Mouse (Mus musculus) neural tube, embryonic 11.5 days (tissue): ENCODE results near the gene Cass4. TPM values are rescaled to one million over a fixed set of nuclear protein-coding genes. Genes with fewer than 3 reads are reported as not detected.

Source experiments
- ATAC-seq: fragments of 200-750 bp; cut with Nextera tagmentation; 2 replicates; pipeline ENCODE4 v1.8.0; 2017; ENCODE audit warnings: moderate number of reproducible peaks, mild to moderate bottlenecking, moderate TSS enrichment, moderate library complexity; ENCODE audit not compliant: insufficient read depth, low FRiP score, low TSS enrichment
- DNase-seq: peaks from one replicate; pipeline ENCODE4 v3.0.0-alpha.2; 2015; ENCODE audit warnings: low spot score
- H3K27ac ChIP-seq: fragments of 300-500 bp; sonication (generic); 2 replicates; pipeline ENCODE4 v1.5.1; 2014; ENCODE audit warnings: low read depth, mild to moderate bottlenecking, low read length
- H3K27me3 ChIP-seq: fragments of 300-500 bp; sonication (generic); 2 replicates; pipeline ENCODE4 v1.6.1; 2014; ENCODE audit warnings: mild to moderate bottlenecking, low read length, mixed read lengths; ENCODE audit not compliant: control insufficient read depth, insufficient read depth
- H3K36me3 ChIP-seq: fragments of 300-500 bp; sonication (generic); 2 replicates; pipeline ENCODE4 v1.6.1; 2014; ENCODE audit warnings: mild to moderate bottlenecking, low read length, moderate library complexity, mixed read lengths; ENCODE audit not compliant: control insufficient read depth, insufficient read depth
- H3K4me1 ChIP-seq: fragments of 300-500 bp; sonication (generic); 2 replicates; pipeline ENCODE4 v1.6.1; 2014; ENCODE audit warnings: low read length, mixed read lengths; ENCODE audit not compliant: control insufficient read depth, insufficient read depth
- H3K4me2 ChIP-seq: fragments of 300-500 bp; sonication (generic); 2 replicates; pipeline ENCODE4 v1.6.1; 2014; ENCODE audit warnings: low read depth, mild to moderate bottlenecking, moderate library complexity
- H3K4me3 ChIP-seq: fragments of 300-500 bp; sonication (generic); 2 replicates; pipeline ENCODE4 v1.5.1; 2014; ENCODE audit warnings: low read depth, low read length
- H3K9ac ChIP-seq: fragments of 300-500 bp; sonication (generic); 2 replicates; pipeline ENCODE4 v1.6.1; 2014; ENCODE audit warnings: mild to moderate bottlenecking, low read length
- H3K9me3 ChIP-seq: fragments of 300-500 bp; sonication (generic); 2 replicates; pipeline ENCODE4 v1.6.1; 2016; ENCODE audit warnings: low read length; ENCODE audit not compliant: control insufficient read depth
- WGBS: fragments of 180-500 bp; shearing (Covaris S2); extraction: QIAGEN DNeasy Blood & Tissue Kit; methylation state at CpG from one replicate; pipeline ENCODE4 v1.1.7; 2014; 5-methylcytosine and 5-hydroxymethylcytosine counted together
- polyA plus RNA-seq: library from polyadenylated mRNA; unstranded; fragments of >200 nt; fragmentation: Nextera tagmentation; extraction: Ambion mirVana; gene quantifications from 2 replicates; pipeline ENCODE4 v1.2.1, GENCODE M21; 2014

Cass4 gene
- polyA plus RNA-seq, 1 experiment from 2014 or later = 0.36 TPM

DNA sequence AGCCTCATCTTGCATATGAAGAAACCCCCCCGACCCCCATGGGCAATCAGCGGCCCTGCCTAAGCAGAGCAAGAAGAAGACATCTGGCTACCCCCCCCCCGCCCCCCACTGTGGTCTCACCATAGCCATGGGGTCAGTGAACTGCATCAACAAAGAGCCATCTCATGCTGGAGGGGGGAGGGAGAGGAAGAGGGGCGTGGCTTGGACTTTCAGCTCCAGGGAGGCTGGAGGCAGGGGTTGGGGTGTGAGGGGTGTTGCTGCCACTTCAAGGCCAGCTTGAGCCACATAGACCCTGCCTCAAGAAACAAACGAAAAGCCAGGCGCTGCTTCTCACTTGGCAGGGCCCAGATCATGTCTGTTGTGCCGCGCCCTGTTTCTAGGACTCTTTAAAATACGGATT lies 2.4 kb downstream of the Cass4 start:
- peak; percentile 27 for DNase-seq
- Histone ChIP-seq H3K4me3 (no peak overlapping the region), H3K9me3 (no peaks in the 10 kb centered on the region), H3K36me3 (no peaks in the 10 kb centered on the region), H3K9ac (no peak overlapping the region), H3K4me2 (no peak overlapping the region), H3K27me3 (no peaks in the 10 kb centered on the region), H3K4me1 (no peaks in the 10 kb centered on the region), H3K27ac (no peak overlapping the region)
- WGBS = 40% methylated on average over 9 of the region's 9 CpGs
- ATAC-seq = no peak

DNA sequence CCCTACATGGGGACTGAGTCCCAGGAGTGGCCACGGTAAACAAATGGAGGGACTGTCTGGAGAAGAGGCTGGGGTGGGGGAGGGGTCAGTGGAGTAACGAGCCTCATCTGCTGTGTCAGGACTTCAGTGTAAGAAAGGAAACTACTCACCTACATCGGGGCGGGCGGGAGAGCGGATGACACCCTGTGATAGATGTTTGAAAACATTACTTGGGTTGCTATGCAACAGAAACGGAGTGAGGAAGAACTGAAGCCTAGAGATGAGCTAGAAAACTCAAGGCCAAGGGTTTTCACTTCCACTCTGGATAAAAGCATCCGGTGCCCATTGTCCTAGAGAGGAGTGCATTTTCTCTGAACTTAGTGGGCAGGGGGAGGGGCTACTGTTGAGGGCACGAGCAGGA lies 6.3 kb downstream of the Cass4 start:
- ATAC-seq = 0 out of 2 replicates have a peak, but pooled peaks have one; percentile 45
- no peak overlapping the region for H3K9ac ChIP-seq
- H3K9me3 ChIP-seq = no peaks in the 10 kb centered on the region

DNA sequence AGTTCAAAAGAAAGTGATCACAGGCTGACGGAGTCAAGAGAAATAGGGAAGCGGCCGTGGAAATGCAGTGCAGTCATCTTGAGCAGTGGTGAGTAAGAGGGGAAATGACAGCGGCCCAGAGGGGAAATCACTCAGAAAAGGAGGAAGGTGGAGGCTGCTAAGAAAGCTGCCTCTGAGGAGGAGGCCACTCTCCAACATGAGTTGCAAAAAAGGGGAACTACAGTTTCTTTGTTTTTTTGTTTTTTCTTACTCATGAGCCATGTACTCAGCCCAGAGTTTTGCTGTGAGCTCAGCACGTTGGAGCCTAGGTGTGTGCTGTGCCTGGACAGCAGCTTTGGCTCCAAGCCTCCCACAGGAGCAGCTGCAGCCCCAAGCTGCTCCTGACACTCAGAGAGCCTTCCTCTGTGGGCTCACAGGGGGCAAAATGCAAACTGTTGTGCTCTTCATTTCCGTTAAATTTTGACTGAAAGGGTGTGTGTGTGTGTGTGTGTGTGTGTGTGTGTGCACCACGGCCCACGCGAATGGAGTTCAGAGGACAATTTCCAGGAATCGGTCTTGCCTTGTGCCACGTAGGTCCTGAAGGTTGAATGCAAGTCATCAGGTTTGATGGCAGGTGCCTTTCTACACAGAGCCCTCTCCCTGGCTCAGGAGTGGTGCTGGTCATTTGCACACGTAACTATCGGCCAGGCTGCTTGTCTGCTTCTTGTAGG lies 7.7 kb downstream of the Cass4 start:
- WGBS = 78% methylated on average over 13 of the region's 13 CpGs
- Histone ChIP-seq H3K4me2 (no peak overlapping the region), H3K4me1 (no peaks in the 10 kb centered on the region), H3K4me3 (no peak overlapping the region), H3K36me3 (no peaks in the 10 kb centered on the region), H3K9me3 (no peaks in the 10 kb centered on the region), H3K27me3 (no peaks in the 10 kb centered on the region), H3K9ac (no peak overlapping the region), H3K27ac (no peak overlapping the region)
- DNase-seq (no peak), ATAC-seq (no peak)

More for the DNA sequence above, 6.3 kb downstream of the Cass4 start:
- Histone ChIP-seq H3K4me3 (no peak overlapping the region), H3K4me1 (no peaks in the 10 kb centered on the region), H3K27me3 (no peaks in the 10 kb centered on the region), H3K36me3 (no peaks in the 10 kb centered on the region), H3K4me2 (no peak overlapping the region), H3K27ac (no peak overlapping the region)
- no peak for DNase-seq
- WGBS = 43% methylated on average over 9 of the region's 9 CpGs

DNA sequence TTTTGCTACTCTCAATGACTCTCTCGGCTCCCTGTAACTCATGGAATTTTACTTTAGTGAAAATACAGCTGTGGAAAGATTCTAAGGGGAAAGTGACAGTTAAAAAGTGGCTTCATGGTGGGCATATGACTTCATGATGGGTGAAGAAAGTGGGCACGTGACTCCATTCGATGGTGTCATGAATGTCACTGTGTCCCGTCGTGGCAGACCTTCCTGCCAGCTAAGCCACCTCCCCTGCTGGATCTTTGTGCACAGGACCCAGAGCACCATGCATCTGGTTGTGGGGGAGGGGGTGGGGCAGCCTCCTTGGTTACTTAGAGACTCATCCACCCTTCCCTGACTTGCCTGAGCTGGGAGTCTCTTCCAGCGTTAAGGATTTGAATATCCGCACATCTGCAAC lies 10.6 kb downstream of the Cass4 start:
- WGBS = 64% methylated on average over 7 of the region's 7 CpGs
- Histone ChIP-seq H3K27me3 (no peaks in the 10 kb centered on the region), H3K4me2 (no peak overlapping the region), H3K36me3 (no peaks in the 10 kb centered on the region), H3K9ac (no peak overlapping the region), H3K9me3 (no peaks in the 10 kb centered on the region), H3K4me3 (no peak overlapping the region), H3K27ac (no peak overlapping the region), H3K4me1 (no peaks in the 10 kb centered on the region)
- DNase-seq (no peak), ATAC-seq (no peak)

DNA sequence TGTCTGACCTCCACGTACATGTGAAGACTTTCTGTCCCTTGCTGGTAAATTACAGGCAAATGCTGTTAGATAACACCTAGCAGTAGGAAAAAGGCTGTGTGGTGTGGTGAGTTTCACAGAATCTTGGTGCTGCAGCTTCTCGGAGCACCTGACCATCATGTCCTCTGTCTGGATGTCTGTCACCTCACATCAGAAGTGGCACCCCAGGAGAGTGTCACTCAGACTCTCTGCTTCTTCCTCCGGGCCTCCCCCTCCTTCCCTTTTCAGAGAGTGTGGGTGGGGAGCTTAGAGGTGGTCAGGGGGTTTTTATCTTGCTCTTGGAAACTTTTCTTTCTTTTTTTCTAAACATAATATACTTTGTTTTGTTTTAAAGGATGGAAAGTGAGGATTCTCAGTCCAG lies 11.4 kb downstream of the Cass4 start:
- Histone ChIP-seq H3K4me2 (no peak overlapping the region), H3K36me3 (no peaks in the 10 kb centered on the region), H3K9me3 (no peaks in the 10 kb centered on the region), H3K9ac (no peak overlapping the region), H3K27ac (no peak overlapping the region), H3K27me3 (no peaks in the 10 kb centered on the region), H3K4me1 (no peaks in the 10 kb centered on the region), H3K4me3 (no peak overlapping the region)
- 77% methylated on average over 3 of the region's 3 CpGs for WGBS
- DNase-seq (no peak), ATAC-seq (no peak)

DNA sequence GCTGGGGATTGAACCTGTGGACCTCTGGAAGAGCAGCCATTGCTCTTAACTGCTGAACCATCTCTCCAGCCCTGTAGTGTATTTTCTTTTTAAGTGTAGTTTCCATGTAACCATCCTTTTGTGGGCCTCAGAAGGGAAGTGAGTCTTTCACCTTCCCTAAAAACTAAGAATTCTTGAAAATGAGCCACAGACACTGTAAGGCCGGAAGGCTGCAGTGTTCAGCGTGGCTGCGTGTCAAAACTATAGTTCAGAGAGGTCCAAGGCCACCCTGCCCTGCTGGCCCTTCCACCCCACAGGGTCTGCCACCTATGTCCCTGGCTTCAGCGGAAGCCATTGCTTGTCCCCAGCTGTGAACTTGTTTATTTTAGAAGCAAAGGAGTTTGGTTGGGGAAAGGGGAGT lies 12.6 kb downstream of the Cass4 start:
- ATAC-seq (no peak), DNase-seq (no peak)
- Histone ChIP-seq H3K36me3 (no peaks in the 10 kb centered on the region), H3K9ac (no peak overlapping the region), H3K27me3 (no peaks in the 10 kb centered on the region), H3K4me1 (no peaks in the 10 kb centered on the region), H3K9me3 (no peaks in the 10 kb centered on the region), H3K27ac (no peak overlapping the region), H3K4me3 (no peak overlapping the region), H3K4me2 (no peak overlapping the region)
- 73% methylated on average over 4 of the region's 4 CpGs for WGBS

DNA sequence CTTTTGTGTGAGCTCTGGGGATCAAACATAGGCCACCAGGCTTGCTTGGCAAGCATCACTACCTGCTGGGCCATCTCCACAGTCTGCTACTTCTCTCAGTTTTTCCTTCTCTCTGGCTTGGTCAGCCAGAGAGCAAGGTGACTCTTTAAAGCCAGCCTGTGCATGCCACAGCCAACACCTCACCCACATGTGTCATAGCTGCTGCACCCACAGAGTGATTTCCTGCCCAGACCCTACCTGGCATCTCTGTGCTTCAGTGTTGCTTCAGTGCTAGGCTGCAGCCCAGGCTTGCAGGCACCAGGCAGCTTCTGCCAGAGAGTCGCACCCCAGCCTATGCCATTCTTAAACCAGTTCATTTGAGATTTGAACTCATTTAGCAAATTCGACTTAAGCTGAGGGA lies 13.9 kb downstream of the Cass4 start:
- 80% methylated on average over 2 of the region's 2 CpGs for WGBS

DNA sequence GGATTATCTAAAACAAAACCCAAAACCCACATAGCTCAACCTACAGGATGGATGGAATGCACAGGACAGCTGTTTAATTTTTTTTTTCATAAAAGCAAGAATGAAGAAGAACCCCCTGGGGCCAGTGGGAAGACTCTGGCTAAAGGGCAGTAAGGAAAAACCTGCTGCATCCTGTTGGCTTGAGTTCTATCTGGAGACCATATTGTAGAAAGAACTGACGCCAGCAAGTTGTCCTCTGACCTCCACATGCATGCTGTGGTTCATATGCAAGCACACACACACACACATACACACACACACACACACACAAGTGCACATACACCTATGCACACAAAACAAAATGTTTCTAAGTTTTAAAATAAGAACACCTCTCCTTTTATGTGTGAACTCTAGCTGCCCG lies 17.1 kb downstream of the Cass4 start:
- Histone ChIP-seq H3K9ac (no peak overlapping the region), H3K4me3 (no peak overlapping the region), H3K4me2 (no peak overlapping the region), H3K36me3 (no peaks in the 10 kb centered on the region), H3K9me3 (no peaks in the 10 kb centered on the region), H3K27ac (no peak overlapping the region), H3K4me1 (no peaks in the 10 kb centered on the region), H3K27me3 (no peaks in the 10 kb centered on the region)
- ATAC-seq = no peak
- no peak for DNase-seq
- 86% methylated on average over 2 of the region's 2 CpGs for WGBS

More for the DNA sequence above, 13.9 kb downstream of the Cass4 start:
- H3K4me1 ChIP-seq = no peaks in the 10 kb centered on the region
- H3K9me3 ChIP-seq = no peaks in the 10 kb centered on the region
- no peak overlapping the region for H3K4me2 ChIP-seq
- DNase-seq (no peak), ATAC-seq (no peak)
- no peak overlapping the region for H3K9ac ChIP-seq
- no peaks in the 10 kb centered on the region for H3K36me3 ChIP-seq
- no peaks in the 10 kb centered on the region for H3K27me3 ChIP-seq
- H3K4me3 ChIP-seq = no peak overlapping the region
- no peak overlapping the region for H3K27ac ChIP-seq

DNA sequence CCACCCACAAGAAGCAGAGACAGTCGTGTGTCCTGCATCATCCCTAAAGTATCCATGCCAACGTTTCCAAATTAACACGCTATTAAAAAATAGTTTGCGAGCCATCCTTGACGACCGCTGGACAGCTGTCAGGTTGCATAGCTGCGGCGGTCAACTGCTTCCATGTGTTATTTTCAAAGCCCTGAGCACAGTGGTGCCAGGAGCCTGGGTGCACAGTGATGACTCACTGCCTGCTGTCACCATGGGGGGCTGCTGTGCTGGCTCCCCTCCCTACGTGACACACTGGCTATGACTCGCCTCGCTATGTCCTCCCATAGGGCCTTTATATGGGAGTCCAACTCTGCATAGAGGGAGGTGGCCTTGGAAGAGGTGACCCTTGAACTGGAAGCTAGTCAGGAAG lies 17.5 kb downstream of the Cass4 start:
- no peaks in the 10 kb centered on the region for H3K36me3 ChIP-seq
- no peak overlapping the region for H3K4me2 ChIP-seq
- ATAC-seq = no peak
- no peaks in the 10 kb centered on the region for H3K9me3 ChIP-seq
- DNase-seq = no peak
- no peak overlapping the region for H3K27ac ChIP-seq
- H3K4me1 ChIP-seq = no peaks in the 10 kb centered on the region
- no peaks in the 10 kb centered on the region for H3K27me3 ChIP-seq
- 79% methylated on average over 11 of the region's 11 CpGs for WGBS
- H3K9ac ChIP-seq = no peak overlapping the region
- H3K4me3 ChIP-seq = no peak overlapping the region
